Mouse (Mus musculus): ENCODE measurements around the gene Dpy19l3. TPM values are rescaled to one million over a fixed set of nuclear protein-coding genes. Genes with fewer than 3 reads are reported as not detected.

Gene Dpy19l3
- 45.8 and 51.0 TPM in 2 replicates for polyA plus RNA-seq (2015; fragmentation: Nextera tagmentation; extraction: Ambion mirVana)

DNA sequence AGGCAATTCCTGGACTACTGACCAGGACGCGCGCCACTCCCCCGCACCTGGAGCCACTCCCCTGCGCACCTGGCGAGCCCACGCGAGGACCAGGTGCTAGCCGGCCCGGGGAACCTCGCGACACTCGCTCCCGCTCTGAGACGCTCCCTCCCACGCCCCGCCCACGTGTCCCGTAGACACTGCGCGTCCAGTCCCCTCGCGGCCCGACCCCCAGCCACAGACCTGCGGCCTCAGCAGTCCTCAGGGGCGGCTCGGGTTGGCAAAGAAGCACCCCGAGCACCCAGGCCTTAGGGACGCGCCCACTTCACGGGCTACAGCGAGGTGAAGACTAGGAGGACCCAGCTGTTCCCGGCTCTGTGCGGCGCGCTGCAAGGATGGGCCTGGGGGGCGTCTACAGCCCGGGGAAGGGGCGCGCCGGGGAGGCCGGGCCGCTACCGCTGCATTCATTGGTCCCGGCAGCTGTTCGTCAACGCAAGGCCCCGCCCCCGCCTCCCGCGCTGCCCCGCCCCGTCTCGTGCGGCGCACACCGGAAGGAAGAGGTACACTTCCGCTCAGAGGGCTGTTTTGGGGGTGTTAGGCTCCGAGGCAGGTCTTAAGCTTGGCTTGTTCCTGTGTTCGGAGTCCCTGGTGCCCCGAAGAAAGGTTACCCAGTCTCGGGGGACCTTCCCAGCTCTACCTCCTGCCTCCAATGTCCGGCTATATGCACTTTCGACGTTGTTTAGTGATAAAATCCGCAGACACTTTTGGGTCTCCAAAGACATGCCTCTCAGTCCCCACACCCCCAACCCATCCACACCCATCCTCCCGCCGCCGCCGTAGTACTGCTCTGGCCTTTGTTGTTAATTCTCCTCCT is at the start of gene Dpy19l3:
Gene Dpy19l3, minus strand, starts transcription at position 422 of the 853 bp plus-strand sequence.
- H3K27me3 ChIP-seq (replicated peaks; ENCODE audit: control insufficient read depth, insufficient read depth, low read length) = no peaks in the 10 kb centered on the region; the same call in 1 of the 2 replicates
- H3K9me3 ChIP-seq (ENCODE audit: control insufficient read depth, low read length) = 0 out of 2 replicates have a peak, but pooled peaks cover 2% of the 10 kb centered on the region
- ATAC-seq = peak; percentile 99
- peak within 1 kb of the TSS; percentile 98 for H3K4me3 ChIP-seq (ENCODE audit: low read length)
- peak within 1 kb of the TSS; percentile 64; the same call in 1 of the 2 replicates for H3K27ac ChIP-seq (ENCODE audit: low read depth, low read length)
- peaks cover 7% of the 10 kb centered on the region; the same call in 1 of the 2 replicates for H3K36me3 ChIP-seq (ENCODE audit: control insufficient read depth, insufficient read depth, low read length)
- peak within 1 kb of the TSS; percentile 93 for H3K4me2 ChIP-seq (ENCODE audit: low read length)
- H3K4me1 ChIP-seq (ENCODE audit: control insufficient read depth, insufficient read depth, low read depth, low read length) = peaks cover 7% of the 10 kb centered on the region
- under 1% methylated on average over 57 of the region's 70 CpGs for WGBS
- H3K9ac ChIP-seq (ENCODE audit: low read depth, low read length) = peak within 1 kb of the TSS; percentile 89

DNA sequence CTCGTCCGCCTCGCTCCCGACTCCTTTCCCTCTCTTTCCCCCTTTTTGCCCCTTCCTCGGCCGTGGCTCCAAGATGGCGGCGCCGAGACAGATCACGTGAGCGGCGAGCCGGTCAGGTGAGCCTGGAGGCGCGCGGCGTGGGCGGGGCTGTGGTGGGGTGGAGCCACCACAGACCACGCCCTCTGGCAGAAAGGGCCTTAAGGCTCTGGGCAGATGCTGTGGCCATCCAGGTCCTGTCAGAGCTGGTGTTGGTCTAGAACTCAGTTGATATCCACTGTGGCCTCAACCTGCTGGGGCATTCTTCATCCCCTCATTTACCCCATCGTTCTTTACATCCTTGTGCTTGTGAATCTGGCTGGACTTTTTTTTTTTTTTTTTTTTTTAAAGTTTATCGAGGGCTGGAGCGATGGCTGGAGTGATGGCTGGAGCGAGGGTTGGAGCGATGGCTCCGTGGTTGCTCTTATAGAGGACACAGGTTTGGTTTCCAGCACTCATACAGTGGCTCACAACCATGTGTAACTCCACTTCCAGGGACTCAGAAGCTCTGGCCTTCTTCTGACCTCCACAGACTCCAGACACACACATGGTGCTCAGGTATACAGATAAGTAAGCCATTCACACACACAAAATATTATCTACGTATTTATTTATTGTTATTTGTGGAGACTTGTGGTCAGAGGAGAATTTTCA is 48.8 kb upstream of the Dpy19l3 start, which contains the start of gene Zfp507:
Gene Zfp507, minus strand, starts transcription at position 98 of the 690 bp plus-strand sequence.
- H3K27ac ChIP-seq (ENCODE audit: low read depth, low read length) = peak within 1 kb of the TSS; percentile 92
- H3K27me3 ChIP-seq (replicated peaks; ENCODE audit: control insufficient read depth, insufficient read depth, low read length) = no peaks in the 10 kb centered on the region
- H3K9ac ChIP-seq (ENCODE audit: low read depth, low read length) = peak within 1 kb of the TSS; percentile 97
- peaks cover 12% of the 10 kb centered on the region for H3K4me1 ChIP-seq (ENCODE audit: control insufficient read depth, insufficient read depth, low read depth, low read length)
- 23% methylated on average over 24 of the region's 26 CpGs for WGBS
- peak within 1 kb of the TSS; percentile 76 for H3K4me2 ChIP-seq (ENCODE audit: low read length)
- peak within 1 kb of the TSS; percentile 56 for H3K4me3 ChIP-seq (ENCODE audit: low read length)
- no peaks in the 10 kb centered on the region for H3K9me3 ChIP-seq (ENCODE audit: control insufficient read depth, low read length)
- ATAC-seq = peak; percentile 97
- peaks cover 14% of the 10 kb centered on the region for H3K36me3 ChIP-seq (ENCODE audit: control insufficient read depth, insufficient read depth, low read length)

DNA sequence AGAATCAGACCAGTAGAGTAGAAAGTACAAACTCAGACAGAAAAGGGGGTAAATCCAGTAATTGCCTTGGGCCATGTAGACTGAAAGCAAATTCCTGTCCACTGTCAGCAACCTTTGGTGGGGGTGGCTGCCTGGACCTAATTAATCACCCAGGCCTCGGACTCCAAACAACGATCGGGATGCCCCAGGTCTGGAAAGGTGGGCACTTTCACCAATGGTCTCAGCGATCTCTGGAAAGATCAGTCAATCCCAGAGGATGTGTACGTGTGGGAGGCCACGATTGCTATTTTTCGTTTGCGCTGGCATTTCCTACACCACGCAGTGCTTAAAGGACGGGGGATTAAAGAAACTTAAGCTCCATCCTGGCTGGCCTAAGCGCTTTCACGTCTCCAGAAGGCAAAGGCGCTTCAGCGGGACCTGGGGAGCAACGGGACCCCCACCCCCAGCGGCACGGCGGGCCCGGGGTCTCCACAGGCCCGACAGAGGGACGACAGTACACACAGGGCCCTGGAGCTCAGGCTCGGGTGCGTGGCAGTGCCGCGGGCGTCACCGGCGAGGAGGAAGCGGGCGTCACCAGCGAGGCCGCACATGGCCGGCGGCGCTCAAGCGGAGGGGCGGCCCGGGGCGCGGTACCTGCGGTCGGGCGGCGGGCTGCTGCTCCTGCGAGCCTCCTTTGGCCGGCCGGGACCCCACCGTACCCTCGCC is 48.1 kb upstream of the Dpy19l3 start:
- Histone ChIP-seq H3K9ac (ENCODE audit: low read depth, low read length) (peak overlapping the region; percentile 97), H3K27me3 (replicated peaks; ENCODE audit: control insufficient read depth, insufficient read depth, low read length) (no peaks in the 10 kb centered on the region), H3K36me3 (ENCODE audit: control insufficient read depth, insufficient read depth, low read length) (peaks cover 16% of the 10 kb centered on the region), H3K9me3 (ENCODE audit: control insufficient read depth, low read length) (no peaks in the 10 kb centered on the region), H3K4me1 (ENCODE audit: control insufficient read depth, insufficient read depth, low read depth, low read length) (peaks cover 12% of the 10 kb centered on the region), H3K4me2 (ENCODE audit: low read length) (peak overlapping the region; percentile 76), H3K27ac (ENCODE audit: low read depth, low read length) (peak overlapping the region; percentile 92), H3K4me3 (ENCODE audit: low read length) (peak overlapping the region; percentile 56)
- ATAC-seq = peak; percentile 91
- under 1% methylated on average over 44 of the region's 49 CpGs for WGBS

DNA sequence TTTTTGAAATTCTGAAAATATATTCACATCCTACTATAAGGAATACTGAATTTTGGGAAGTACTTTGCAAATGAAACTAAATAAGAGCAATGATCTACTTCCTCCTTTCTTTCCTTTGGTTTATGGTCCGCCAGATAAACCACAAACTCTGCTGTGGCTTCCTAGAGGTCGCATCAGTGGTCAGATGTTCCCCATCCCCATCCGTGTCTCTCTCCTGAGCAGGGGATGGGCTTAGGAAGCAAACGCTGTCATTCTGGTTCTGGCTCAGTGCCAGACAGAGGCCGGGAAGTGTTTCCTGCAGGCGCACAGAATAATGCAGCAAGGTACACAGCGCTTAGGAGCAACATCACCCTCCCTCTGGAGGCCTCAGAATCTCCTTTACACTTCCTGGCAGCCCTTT is 41.9 kb upstream of the Dpy19l3 start:
- ATAC-seq = no peak
- H3K36me3 ChIP-seq (ENCODE audit: control insufficient read depth, insufficient read depth, low read length) = peaks cover 36% of the 10 kb centered on the region
- no peaks in the 10 kb centered on the region for H3K27me3 ChIP-seq (replicated peaks; ENCODE audit: control insufficient read depth, insufficient read depth, low read length)
- H3K4me2 ChIP-seq (ENCODE audit: low read length) = no peak overlapping the region
- 56% methylated on average over 7 of the region's 7 CpGs for WGBS
- H3K4me1 ChIP-seq (ENCODE audit: control insufficient read depth, insufficient read depth, low read depth, low read length) = peaks cover 3% of the 10 kb centered on the region
- H3K4me3 ChIP-seq (ENCODE audit: low read length) = no peak overlapping the region
- H3K9ac ChIP-seq (ENCODE audit: low read depth, low read length) = no peak overlapping the region
- H3K27ac ChIP-seq (ENCODE audit: low read depth, low read length) = no peak overlapping the region
- no peaks in the 10 kb centered on the region for H3K9me3 ChIP-seq (ENCODE audit: control insufficient read depth, low read length)

DNA sequence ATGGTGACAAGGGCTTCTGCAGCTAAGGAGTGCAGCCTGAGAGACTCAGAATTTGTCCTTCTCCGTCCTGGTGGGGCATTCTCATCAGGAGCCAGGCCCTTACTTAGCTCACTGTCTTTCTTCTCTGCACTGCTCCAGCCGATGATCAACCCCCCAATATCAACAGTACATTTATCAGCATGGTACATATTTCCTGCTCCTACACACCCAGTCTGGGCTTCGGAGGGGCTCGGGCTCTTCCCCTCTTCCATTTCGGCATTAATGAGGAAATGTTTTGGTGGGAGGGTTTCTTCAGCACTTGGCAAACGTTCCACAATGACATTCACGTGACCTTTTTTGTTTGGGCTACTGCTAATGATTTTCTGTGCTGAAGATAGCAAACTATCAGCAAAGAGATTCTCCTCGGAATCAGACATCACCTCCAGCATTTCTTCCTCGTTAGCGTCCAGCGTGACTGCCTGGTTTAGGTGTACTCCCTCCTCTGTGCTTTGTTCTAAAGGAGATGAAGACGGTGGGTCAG is 40.0 kb upstream of the Dpy19l3 start:
- WGBS = 88% methylated on average over 12 of the region's 12 CpGs
- Histone ChIP-seq H3K27ac (ENCODE audit: low read depth, low read length) (no peak overlapping the region), H3K27me3 (replicated peaks; ENCODE audit: control insufficient read depth, insufficient read depth, low read length) (no peaks in the 10 kb centered on the region), H3K9me3 (ENCODE audit: control insufficient read depth, low read length) (no peaks in the 10 kb centered on the region), H3K4me1 (ENCODE audit: control insufficient read depth, insufficient read depth, low read depth, low read length) (no peaks in the 10 kb centered on the region; the same call in 1 of the 2 replicates), H3K36me3 (ENCODE audit: control insufficient read depth, insufficient read depth, low read length) (peaks cover 38% of the 10 kb centered on the region), H3K4me2 (ENCODE audit: low read length) (no peak overlapping the region), H3K4me3 (ENCODE audit: low read length) (no peak overlapping the region), H3K9ac (ENCODE audit: low read depth, low read length) (no peak overlapping the region)
- no peak for ATAC-seq

DNA sequence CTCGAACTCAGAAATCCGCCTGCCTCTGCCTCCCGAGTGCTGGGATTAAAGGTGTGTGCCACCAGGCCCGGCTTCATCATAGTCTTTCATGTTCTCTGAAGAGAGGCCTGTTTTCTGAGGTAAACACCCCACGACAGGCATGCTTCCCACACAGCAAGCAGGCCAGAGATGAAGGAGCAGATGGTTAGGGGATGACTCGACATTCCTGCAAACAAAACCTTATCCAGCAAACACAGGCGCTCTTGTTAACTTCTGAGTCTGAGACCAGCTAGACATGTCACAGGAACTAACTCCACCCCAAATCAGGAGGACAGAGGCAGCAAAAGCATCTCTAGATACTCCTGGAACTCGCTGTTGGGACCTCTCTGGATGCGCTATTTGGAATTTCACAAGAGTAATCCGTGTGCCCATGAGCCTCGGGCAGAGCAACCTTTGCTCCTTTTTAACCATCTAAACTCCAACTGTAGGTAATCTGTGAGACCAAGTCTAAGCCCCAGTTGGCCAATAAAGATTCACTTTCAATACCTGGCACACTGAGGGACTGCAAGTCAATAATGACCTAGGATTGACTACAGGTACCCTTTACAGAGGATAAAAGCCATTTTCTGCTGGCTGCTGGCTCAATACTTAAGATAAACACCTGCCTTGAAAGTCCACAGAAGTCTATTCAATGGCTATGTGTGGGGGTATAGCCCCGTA is 38.0 kb upstream of the Dpy19l3 start:
- WGBS = 91% methylated on average over 12 of the region's 12 CpGs
- H3K36me3 ChIP-seq (ENCODE audit: control insufficient read depth, insufficient read depth, low read length) = peaks cover 31% of the 10 kb centered on the region

DNA sequence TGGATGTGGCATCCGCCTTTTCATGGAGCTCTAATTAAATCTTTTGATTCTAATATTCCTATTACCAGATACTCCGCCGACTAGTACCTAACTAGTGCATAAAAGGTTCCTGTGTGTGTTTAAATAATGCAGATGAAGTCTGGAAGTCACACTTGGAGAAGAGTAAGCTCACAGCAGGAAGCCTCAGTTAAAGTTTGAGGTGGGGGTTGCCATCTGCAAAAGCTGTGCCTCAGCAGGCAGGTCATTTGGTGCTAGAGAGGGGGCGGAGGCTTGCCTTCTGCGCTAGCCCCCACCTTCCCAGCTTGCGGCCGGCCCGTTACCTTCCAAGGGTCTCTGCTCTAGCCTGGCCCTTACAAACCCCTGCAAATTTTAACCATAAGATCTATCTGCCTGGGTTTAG is 36.7 kb upstream of the Dpy19l3 start:
- no peaks in the 10 kb centered on the region for H3K27me3 ChIP-seq (replicated peaks; ENCODE audit: control insufficient read depth, insufficient read depth, low read length)
- no peak overlapping the region for H3K4me2 ChIP-seq (ENCODE audit: low read length)
- no peak overlapping the region for H3K27ac ChIP-seq (ENCODE audit: low read depth, low read length)
- H3K9me3 ChIP-seq (ENCODE audit: control insufficient read depth, low read length) = no peaks in the 10 kb centered on the region
- 68% methylated on average over 8 of the region's 8 CpGs for WGBS
- ATAC-seq = no peak
- no peak overlapping the region for H3K4me3 ChIP-seq (ENCODE audit: low read length)
- no peak overlapping the region for H3K9ac ChIP-seq (ENCODE audit: low read depth, low read length)
- peaks cover 40% of the 10 kb centered on the region for H3K36me3 ChIP-seq (ENCODE audit: control insufficient read depth, insufficient read depth, low read length)
- H3K4me1 ChIP-seq (ENCODE audit: control insufficient read depth, insufficient read depth, low read depth, low read length) = no peaks in the 10 kb centered on the region; the same call in 1 of the 2 replicates

More for the DNA sequence above, 38.0 kb upstream of the Dpy19l3 start:
- H3K4me1 ChIP-seq (ENCODE audit: control insufficient read depth, insufficient read depth, low read depth, low read length) = no peaks in the 10 kb centered on the region; the same call in 1 of the 2 replicates
- no peak overlapping the region for H3K4me3 ChIP-seq (ENCODE audit: low read length)
- H3K4me2 ChIP-seq (ENCODE audit: low read length) = no peak overlapping the region
- no peaks in the 10 kb centered on the region for H3K27me3 ChIP-seq (replicated peaks; ENCODE audit: control insufficient read depth, insufficient read depth, low read length)
- H3K27ac ChIP-seq (ENCODE audit: low read depth, low read length) = no peak overlapping the region
- H3K9ac ChIP-seq (ENCODE audit: low read depth, low read length) = no peak overlapping the region
- no peaks in the 10 kb centered on the region for H3K9me3 ChIP-seq (ENCODE audit: control insufficient read depth, low read length)
- ATAC-seq = no peak

DNA sequence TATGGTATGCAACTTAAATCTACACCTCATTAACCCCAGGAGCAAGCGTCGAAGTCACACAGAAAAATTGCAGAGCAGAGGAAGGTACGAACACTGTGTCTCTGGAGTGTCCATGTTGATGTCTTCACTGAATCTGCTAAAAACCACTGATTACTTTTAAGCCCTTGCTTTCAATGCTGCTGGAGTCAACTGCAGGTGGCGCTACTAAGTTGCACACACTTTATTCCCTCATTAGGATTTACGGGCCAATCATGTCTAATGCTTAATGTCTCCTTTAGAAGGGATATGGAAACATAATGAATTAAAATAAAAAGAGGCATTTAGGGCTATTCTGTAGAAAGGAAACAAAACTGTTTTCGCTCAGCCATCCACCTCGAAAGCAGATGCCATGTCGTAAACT is 35.9 kb upstream of the Dpy19l3 start:
- ATAC-seq = no peak
- peaks cover 45% of the 10 kb centered on the region for H3K36me3 ChIP-seq (ENCODE audit: control insufficient read depth, insufficient read depth, low read length)
- no peaks in the 10 kb centered on the region for H3K9me3 ChIP-seq (ENCODE audit: control insufficient read depth, low read length)
- no peak overlapping the region for H3K4me2 ChIP-seq (ENCODE audit: low read length)
- no peaks in the 10 kb centered on the region; the same call in 1 of the 2 replicates for H3K4me1 ChIP-seq (ENCODE audit: control insufficient read depth, insufficient read depth, low read depth, low read length)
- no peak overlapping the region for H3K27ac ChIP-seq (ENCODE audit: low read depth, low read length)
- H3K9ac ChIP-seq (ENCODE audit: low read depth, low read length) = no peak overlapping the region
- H3K4me3 ChIP-seq (ENCODE audit: low read length) = no peak overlapping the region
- 70% methylated on average over 8 of the region's 8 CpGs for WGBS
- no peaks in the 10 kb centered on the region for H3K27me3 ChIP-seq (replicated peaks; ENCODE audit: control insufficient read depth, insufficient read depth, low read length)
